Mouse (Mus musculus) myocyte (in vitro differentiated cells): ENCODE data around the gene Prkaa2.

Experiments used
- E2F4 ChIP-seq: IDR thresholded peaks from one replicate; pipeline ENCODE4 v1.6.1; 2011; ENCODE audit warnings: mild to moderate bottlenecking, control low read depth, moderate library complexity; ENCODE audit not compliant: insufficient read depth
- POLR2A ChIP-seq: IDR thresholded peaks from one replicate; pipeline ENCODE4 v1.6.1; 2011; ENCODE audit warnings: low read depth, mild to moderate bottlenecking, control low read depth, moderate library complexity; ENCODE audit not compliant: insufficient read length
- POLR2AphosphoS2 ChIP-seq: IDR thresholded peaks from one replicate; pipeline ENCODE4 v1.6.1; 2011; ENCODE audit warnings: low read depth, control low read depth; ENCODE audit not compliant: insufficient read length
- TCF12 ChIP-seq: IDR thresholded peaks from one replicate; pipeline ENCODE4 v1.6.1; 2011; ENCODE audit warnings: mild to moderate bottlenecking, control low read depth; ENCODE audit not compliant: poor library complexity, insufficient read depth, severe bottlenecking
- USF1 ChIP-seq: IDR thresholded peaks from one replicate; pipeline ENCODE4 v1.6.1; 2011; ENCODE audit warnings: low read depth, mild to moderate bottlenecking, control low read depth, moderate library complexity

DNA sequence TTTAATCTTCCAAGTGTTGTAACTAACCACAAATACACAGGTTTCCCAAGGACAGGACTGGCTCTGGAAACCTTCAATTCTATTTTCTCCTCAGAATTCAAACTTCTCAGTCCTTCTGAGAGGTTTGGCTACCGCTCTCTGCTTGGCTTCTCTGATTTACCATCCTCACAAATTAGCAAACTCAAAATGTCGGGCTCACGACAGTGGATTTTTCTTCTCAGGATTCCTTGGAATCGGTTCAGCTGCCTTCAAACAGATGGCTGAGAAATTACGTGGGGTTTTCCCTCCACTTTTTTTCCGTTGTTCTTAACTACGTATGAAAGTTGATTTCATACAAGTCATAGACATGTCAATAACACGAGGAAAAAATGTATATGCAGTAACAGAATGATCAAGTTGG lies 11.5 kb downstream of the Prkaa2 start:
- TF ChIP-seq POLR2A: no peak
- no peak for TF ChIP-seq E2F4
- TF ChIP-seq TCF12: no peak
- TF ChIP-seq USF1: no peak
- TF ChIP-seq POLR2AphosphoS2: no peak
